Mouse (Mus musculus): Measurements from ENCODE around the gene Vcp.

DNA sequence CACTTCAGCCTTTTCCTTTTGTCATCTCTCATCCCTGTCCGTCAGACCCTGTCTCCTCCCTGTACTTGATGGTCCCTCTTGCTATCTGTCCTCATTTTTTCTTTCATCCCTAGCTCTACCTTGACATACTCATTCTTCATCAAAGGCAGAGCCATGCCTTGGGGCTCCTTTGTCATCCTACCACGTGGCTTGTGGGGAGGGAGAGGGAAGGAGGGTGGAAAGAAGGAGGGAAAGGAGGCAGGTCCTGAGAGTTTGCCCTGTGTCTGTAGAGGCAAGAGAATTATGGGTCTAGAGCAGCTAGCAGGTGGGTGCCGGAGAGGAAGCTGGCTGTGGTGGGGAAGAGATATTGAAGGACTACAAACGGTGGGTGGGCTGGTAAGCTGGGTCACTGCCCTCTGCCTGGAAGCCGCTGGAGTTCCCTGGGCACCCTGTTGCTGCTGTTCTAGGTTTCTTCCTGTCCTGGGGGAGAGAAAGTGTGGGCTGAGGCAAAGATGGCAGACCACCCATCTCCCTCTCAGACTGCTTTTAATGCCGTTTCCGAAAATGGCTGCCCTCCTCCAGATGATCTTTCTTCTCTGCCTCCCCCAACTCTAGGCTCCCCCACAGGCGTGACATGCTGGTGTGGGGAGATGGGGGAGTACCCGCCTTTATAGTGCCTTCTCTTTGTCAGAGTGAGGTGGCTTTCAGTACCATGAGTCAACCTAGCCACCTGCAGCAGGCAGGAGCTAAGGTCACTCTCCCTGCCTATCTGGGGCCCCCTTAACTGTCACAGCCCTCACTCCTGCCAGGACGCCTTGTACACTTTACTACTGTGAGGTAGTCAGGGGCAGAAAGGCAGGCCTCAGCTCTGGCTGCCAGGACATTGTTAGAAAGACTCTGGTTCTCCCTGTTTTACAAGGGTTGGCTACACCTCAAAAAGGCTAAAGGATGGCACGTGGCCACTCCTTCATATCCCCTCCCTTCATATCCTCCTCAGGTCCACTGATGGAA lies 48.8 kb downstream of the Vcp start:
- no peak for TF ChIP-seq CTCF (IDR thresholded peaks at IDR 0.05; ENCODE audit: extremely low read depth, insufficient read depth, insufficient read length, insufficient replicate concordance)
- TF ChIP-seq POLR2A (IDR thresholded peaks at IDR 0.05; ENCODE audit: low read depth, low read length) = no peak

Measured in spleen, adult 2 months (tissue).